Mouse (Mus musculus) right cerebral cortex, postnatal 36 days (tissue): Measurements from ENCODE around the gene Trim80.
"Not testable (repeated sequence)": the region's sequence is repeated elsewhere in the genome, so short reads cannot be mapped to it uniquely, and the experiment has no call there.

ENCODE experiments used
- DNase-seq, 2 experiments: peaks; one replicate each; pipeline ENCODE4 v3.0.0; 2022; ENCODE audit warnings: low spot score in 2 of 2, mixed read lengths in 1 of 2

The Trim80 gene

GRCm38 (mm10) chr11:115427482-115428331, 12.6 kb upstream of the Trim80 start:
- peak; percentile 52 to 62 for DNase-seq

GRCm38 (mm10) chr11:115429307-115429706, 11.0 kb upstream of the Trim80 start:
- DNase-seq, result no peak

DNA sequence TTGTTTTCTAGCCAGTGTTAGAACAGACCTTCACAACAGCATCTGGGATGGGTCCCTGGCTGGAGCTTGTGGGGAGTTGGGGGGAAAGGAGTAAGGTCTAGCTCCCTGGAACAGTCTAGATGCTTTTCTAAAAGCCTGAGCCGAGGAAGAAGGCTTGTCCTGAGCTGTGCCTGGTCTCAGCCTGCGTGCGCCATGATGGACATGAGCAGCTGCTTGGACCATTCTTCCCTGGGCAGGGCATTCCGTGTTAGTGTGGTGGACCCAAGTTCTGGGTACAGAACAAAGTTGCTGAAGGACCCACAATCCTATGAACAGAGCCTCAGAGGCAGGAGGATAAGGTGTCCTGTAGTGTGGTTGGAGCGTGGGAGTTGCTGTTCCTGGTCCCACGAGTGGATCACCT, 9.8 kb upstream of the Trim80 start:
- no peak for DNase-seq

GRCm38 (mm10) chr11:115432814-115433213, 7.5 kb upstream of the Trim80 start:
- DNase-seq, result no peak

GRCm38 (mm10) chr11:115433342-115433741, 7.0 kb upstream of the Trim80 start:
- no peak for DNase-seq

- no peak for DNase-seq
These were observed 4.6 kb upstream of the Trim80 start for GRCm38 (mm10) chr11:115435596-115436337.

DNA sequence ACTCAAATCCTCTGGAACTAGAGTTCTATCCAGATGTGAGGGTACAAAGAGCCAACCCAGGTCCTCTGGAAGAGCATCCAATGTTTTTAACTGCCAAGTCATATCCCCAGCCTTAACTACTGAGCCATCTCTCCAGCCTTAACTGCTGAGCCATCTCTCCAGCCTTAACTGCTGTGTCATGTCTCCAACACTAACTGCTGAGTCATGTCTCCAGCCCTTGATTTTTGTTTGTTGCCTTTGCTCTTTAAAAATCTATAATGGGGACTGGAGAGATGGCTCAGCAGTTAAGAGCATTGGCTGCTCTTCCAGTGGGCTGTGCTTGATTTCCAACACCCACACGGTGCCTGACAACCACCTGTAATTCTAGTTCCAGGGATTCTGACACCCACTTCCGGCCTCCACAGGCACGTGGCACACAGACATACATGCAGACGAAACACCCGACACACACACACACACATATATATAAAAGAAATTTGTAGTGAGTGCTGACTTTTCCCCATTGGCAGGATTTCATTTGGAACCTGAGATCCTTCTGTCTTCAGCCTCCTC, 2.7 kb upstream of the Trim80 start:
- DNase-seq, result peak; percentile 41 to 62

- no peak for DNase-seq
These were observed 1.0 kb upstream of the Trim80 start for GRCm38 (mm10) chr11:115439326-115439725.

GRCm38 (mm10) chr11:115441417-115441816, 1.1 kb downstream of the Trim80 start:
- no peak for DNase-seq

DNA sequence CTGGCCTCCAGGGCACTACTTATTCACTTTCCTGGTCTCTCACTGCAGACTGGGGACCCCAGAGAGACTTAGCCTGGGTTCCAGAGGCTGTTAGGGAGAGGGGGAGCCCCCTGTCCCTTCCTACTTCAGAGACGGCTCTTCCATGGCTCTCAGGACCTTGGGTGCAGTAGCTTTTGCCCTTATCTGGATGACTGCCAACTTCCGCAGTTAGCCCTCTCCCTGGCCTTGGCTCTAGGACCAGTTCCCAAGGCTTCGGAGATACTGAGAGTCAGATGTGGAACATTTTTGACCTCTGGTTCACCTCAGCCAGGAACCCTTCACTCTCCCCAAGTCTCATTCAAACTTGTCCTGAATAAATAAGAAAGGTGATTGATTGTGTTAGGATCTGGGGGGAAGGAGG, 6.6 kb downstream of the Trim80 start:
- no peak for DNase-seq

DNA sequence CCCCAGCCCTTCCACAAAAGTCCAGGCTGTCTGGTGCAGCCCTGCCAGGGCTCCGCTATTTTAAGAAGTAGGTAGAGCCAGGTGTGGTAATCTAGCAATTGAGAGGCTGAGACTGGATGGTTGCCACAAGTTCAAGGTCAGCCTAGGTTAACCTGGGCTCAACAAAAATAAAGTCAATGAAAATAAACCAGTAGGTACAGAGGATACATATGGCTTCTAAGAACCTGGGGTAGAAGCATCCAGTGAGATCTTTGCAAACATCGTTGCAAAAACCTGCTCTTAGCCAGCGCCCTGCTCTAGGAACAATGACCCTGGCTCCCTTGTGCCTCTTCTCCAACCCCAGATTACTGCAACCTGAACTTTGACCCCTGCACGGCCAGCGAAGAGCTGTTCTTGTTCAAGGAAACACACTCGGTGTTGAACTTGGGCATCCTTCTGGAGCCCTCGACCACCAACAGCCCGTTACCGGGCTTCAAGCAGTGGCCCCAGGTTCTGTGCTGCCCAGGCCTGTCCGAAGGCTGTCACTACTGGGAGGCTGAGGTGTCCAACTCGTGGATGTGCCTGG, 7.1 kb downstream of the Trim80 start:
- no peak for DNase-seq

DNA sequence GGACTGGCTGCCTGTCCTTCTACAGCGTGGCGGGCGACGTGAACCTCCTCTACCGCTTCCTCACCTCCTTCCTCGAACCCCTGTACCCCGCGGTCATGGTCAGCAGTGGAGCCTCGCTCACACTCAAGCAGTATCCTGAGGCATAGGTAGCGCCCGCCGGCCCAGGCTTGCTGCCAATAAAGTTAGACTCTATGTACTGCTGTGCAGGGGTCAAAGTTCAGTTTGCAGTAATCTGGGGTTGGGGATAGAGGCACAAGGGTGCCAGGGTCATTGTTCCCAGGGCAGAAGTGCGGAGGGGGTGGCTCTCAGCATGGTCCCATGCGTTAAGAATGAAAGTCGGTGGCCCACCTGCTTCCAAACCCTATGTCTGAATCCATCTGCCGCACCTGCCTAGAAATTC, 7.7 kb downstream of the Trim80 start:
- no peak for DNase-seq

GRCm38 (mm10) chr11:115448998-115449397, 8.7 kb downstream of the Trim80 start:
- DNase-seq, result no peak

DNA sequence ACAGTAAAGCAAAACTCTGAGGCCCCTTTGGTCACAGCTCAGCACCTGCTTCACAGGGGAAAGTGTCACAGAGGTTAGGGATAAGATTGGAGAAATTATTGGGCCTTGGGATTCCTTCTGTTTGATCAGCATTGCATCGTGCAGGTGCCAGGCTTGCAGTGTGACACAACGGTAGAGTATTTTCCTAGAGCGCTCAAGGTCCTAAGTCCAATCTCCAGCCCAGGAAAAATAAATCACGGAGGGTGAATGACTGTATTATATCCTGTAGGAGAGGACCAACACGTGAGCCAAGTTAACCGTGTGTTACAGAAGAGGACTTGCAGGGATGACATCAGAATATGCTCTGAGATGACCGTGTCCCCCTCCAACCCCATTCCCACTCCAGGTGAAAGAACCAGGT, 9.8 kb downstream of the Trim80 start:
- no peak for DNase-seq

DNA sequence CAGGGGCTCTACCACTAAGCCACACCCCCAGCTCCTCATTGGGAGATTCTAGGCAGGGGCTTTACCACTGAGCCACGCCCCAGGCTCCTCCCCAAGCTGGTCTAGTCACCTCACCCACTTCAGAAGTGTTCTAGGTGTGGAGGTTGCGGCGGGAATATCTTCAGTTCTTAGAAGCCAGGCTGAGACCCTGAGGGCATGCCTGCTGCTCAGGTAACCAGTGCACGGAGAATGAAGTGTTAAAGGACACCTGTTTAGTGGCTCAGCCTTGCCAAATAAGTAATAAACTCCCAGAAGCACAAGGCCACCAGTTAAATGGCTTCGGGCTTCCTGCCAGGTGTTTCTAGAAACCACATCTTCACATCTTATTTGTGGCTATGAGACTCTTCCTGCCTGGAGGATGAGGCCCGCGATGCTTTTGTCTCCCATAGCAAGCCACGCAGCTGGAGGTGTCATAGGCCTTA, 11.5 kb downstream of the Trim80 start:
- DNase-seq, result no peak

DNA sequence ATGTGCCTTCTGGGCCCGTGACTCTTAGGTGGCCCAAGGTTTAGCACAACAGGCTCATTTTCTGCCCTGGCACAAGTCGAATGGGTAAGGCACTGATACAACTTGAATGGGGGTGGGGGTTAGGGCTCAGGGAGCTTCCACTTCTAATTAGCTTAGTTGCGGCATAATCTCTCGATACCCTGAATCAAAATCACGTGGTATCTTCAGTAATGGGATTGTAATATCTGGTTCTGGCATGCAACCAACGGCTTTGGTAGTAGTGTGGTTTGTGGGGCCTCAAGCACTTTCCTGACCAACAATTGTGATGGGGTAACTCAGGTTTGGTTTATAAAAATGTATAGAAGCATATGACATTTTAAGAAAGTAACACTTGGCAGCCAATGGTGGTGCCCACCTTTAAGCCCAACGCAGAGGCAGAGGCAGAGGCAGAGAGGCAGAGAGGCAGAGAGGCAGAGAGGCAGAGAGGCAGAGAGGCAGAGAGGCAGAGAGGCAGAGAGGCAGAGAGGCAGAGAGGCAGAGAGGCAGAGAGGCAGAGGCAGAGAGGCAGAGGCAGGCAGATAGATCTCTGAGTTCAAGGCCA, 12.0 kb downstream of the Trim80 start:
- no peak for DNase-seq

- DNase-seq, result no peak
These were observed 13.0 kb downstream of the Trim80 start for GRCm38 (mm10) chr11:115453306-115453705.

- not testable (repeated sequence) for DNase-seq
These were observed 14.5 kb downstream of the Trim80 start for GRCm38 (mm10) chr11:115454822-115455221.

GRCm38 (mm10) chr11:115455619-115456018, 15.3 kb downstream of the Trim80 start:
- DNase-seq, result no peak

GRCm38 (mm10) chr11:115456182-115456581, 15.8 kb downstream of the Trim80 start:
- no peak for DNase-seq

- no peak for DNase-seq
These were observed 17.1 kb downstream of the Trim80 start for GRCm38 (mm10) chr11:115457405-115457804.

- no peak for DNase-seq
These were observed 20.6 kb downstream of the Trim80 start for GRCm38 (mm10) chr11:115460976-115461375.
